Mouse (Mus musculus): ENCODE measurements at regions not wholly inside any gene's neighbourhood (a gene's known extent, or its start where the extent isn't known, plus 50 kb on each side); places are given as distances from the start of the nearest gene placed in this dataset.

- TF ChIP-seq POLR2A (IDR thresholded peaks at IDR 0.05; ENCODE audit: borderline replicate concordance, extremely low read depth, insufficient read depth, insufficient read length, poor library complexity, severe bottlenecking) (no peak), CTCF (IDR thresholded peaks at IDR 0.05; ENCODE audit: borderline replicate concordance, extremely low read depth, insufficient read depth, insufficient read length) (no peak)
Measured at GRCm38 (mm10) chr11:71375132-71375531, 144.6 kb upstream of the Nlrp1b start.

Measured in brain, embryonic 14.5 days (tissue).